In genomic region chr7:142559651-142560175, GRCm38 (mm10) we compare ENCODE assay signal across 15 mouse cellular contexts. TPM values are rescaled to one million over a fixed set of nuclear protein-coding genes. Genes with fewer than 3 reads are reported as not detected.
DNase-seq lines count a peak whose midpoint lies in the region; ATAC-seq lines count a peak whose summit lies in the region.
"Had no signal": no experiment of that assay in that cellular context is flagged by ENCODE, and none has a peak within 500 bp of the region (broad histone marks: within the 10 kb centered on the region; RNA-seq: fewer than 3 reads in every experiment).

No protein-coding gene starts in this region.

- no peak overlapping the region for H3K4me2 ChIP-seq in hindbrain, embryonic 16.5 days (ENCODE audit: low read length)
- no peak overlapping the region for H3K4me2 ChIP-seq in embryonic facial prominence, embryonic 11.5 days (ENCODE audit: low read depth, low read length)
- no peak overlapping the region for H3K4me2 ChIP-seq in liver, embryonic 16.5 days (ENCODE audit: low read depth, low read length)
- H3K4me2 ChIP-seq: heart, embryonic 15.5 days; hindbrain, embryonic 15.5 days; kidney, embryonic 15.5 days; lung, embryonic 15.5 days had no signal

- no peak overlapping the region for H3K4me3 ChIP-seq in hindbrain, embryonic 10.5 days
- no peak overlapping the region for H3K4me3 ChIP-seq in hindbrain, embryonic 16.5 days (ENCODE audit: low read length)
- no peak overlapping the region for H3K4me3 ChIP-seq in embryonic facial prominence, embryonic 11.5 days (ENCODE audit: low read depth, low read length)
- H3K4me3 ChIP-seq in liver, embryonic 16.5 days (ENCODE audit: low read depth, low read length) = no peak overlapping the region
- H3K4me3 ChIP-seq: heart, embryonic 15.5 days; hindbrain, embryonic 15.5 days; kidney, embryonic 15.5 days; layer of hippocampus, adult 2 months; lung, embryonic 15.5 days had no signal

- WGBS in hindbrain, embryonic 10.5 days = 62% methylated on average over 5 of the region's 5 CpGs
- 77% methylated on average over 5 of the region's 5 CpGs for WGBS in hindbrain, embryonic 16.5 days
- WGBS in embryonic facial prominence, embryonic 11.5 days = 9% methylated on average over 5 of the region's 5 CpGs
- 62% methylated on average over 5 of the region's 5 CpGs for WGBS in liver, embryonic 16.5 days (ENCODE audit: insufficient replicate concordance)

- H3K9me3 ChIP-seq in hindbrain, embryonic 10.5 days = no peaks in the 10 kb centered on the region
- no peaks in the 10 kb centered on the region for H3K9me3 ChIP-seq in hindbrain, embryonic 16.5 days (ENCODE audit: control insufficient read depth, low read length)
- no peaks in the 10 kb centered on the region for H3K9me3 ChIP-seq in embryonic facial prominence, embryonic 11.5 days (replicated peaks; ENCODE audit: control insufficient read depth, low read length)
- H3K9me3 ChIP-seq in liver, embryonic 16.5 days (replicated peaks; ENCODE audit: control insufficient read depth, low read length) = no peaks in the 10 kb centered on the region
- H3K9me3 ChIP-seq: heart, embryonic 15.5 days; hindbrain, embryonic 15.5 days; kidney, embryonic 15.5 days; lung, embryonic 15.5 days had no signal

- H3K27ac ChIP-seq in hindbrain, embryonic 10.5 days = peak overlapping the region; percentile 41
- H3K27ac ChIP-seq in hindbrain, embryonic 16.5 days (ENCODE audit: low read depth, low read length) = no peak overlapping the region
- H3K27ac ChIP-seq in embryonic facial prominence, embryonic 11.5 days (replicated peaks; ENCODE audit: low read depth, low read length) = peak overlapping the region; percentile 73
- 0 out of 2 replicates have a peak overlapping the region, but pooled peaks have one; percentile 29 for H3K27ac ChIP-seq in liver, embryonic 16.5 days (ENCODE audit: low read length)
- H3K27ac ChIP-seq: hindbrain, embryonic 15.5 days; layer of hippocampus, adult 2 months; lung, embryonic 15.5 days had no signal

- H3K27me3 ChIP-seq in hindbrain, embryonic 10.5 days (ENCODE audit: insufficient read depth, poor library complexity, severe bottlenecking) = peaks cover 10% of the 10 kb centered on the region; the same call in 1 of the 2 replicates
- H3K27me3 ChIP-seq in hindbrain, embryonic 16.5 days (replicated peaks; ENCODE audit: control insufficient read depth, insufficient read depth, low read length) = no peaks in the 10 kb centered on the region
- no peaks in the 10 kb centered on the region for H3K27me3 ChIP-seq in embryonic facial prominence, embryonic 11.5 days (ENCODE audit: control insufficient read depth, insufficient read depth, low read length)
- no peaks in the 10 kb centered on the region for H3K27me3 ChIP-seq in liver, embryonic 16.5 days (ENCODE audit: control insufficient read depth, insufficient read depth, low read depth, low read length)
- H3K27me3 ChIP-seq: heart, embryonic 15.5 days; hindbrain, embryonic 15.5 days; kidney, embryonic 15.5 days; lung, embryonic 15.5 days had no signal

- no peak for ATAC-seq in hindbrain, embryonic 16.5 days
- ATAC-seq in embryonic facial prominence, embryonic 11.5 days (replicated peaks; ENCODE audit: insufficient number of reproducible peaks, low FRiP score, low TSS enrichment, low read depth) = 0 out of 2 replicates have a peak, but pooled peaks have one; percentile 45
- ATAC-seq in liver, embryonic 16.5 days (ENCODE audit: low read depth) = no peak
- ATAC-seq: forebrain, embryonic 16.5 days had no signal

- peaks cover 85% of the 10 kb centered on the region for H3K4me1 ChIP-seq in hindbrain, embryonic 10.5 days (replicated peaks)
- no peaks in the 10 kb centered on the region; the same call in 1 of the 2 replicates for H3K4me1 ChIP-seq in hindbrain, embryonic 16.5 days (ENCODE audit: control insufficient read depth, insufficient read depth, low read depth, low read length)
- peaks cover 28% of the 10 kb centered on the region for H3K4me1 ChIP-seq in embryonic facial prominence, embryonic 11.5 days (ENCODE audit: control insufficient read depth, insufficient read depth, low read length)
- H3K4me1 ChIP-seq in liver, embryonic 16.5 days (ENCODE audit: control insufficient read depth, low read depth, low read length) = peaks cover 8% of the 10 kb centered on the region

- H3K9ac ChIP-seq in hindbrain, embryonic 16.5 days (ENCODE audit: low read depth, low read length) = no peak overlapping the region
- H3K9ac ChIP-seq in embryonic facial prominence, embryonic 11.5 days (replicated peaks; ENCODE audit: low read length) = no peak overlapping the region
- no peak overlapping the region for H3K9ac ChIP-seq in liver, embryonic 16.5 days (ENCODE audit: low read depth, low read length)
- H3K9ac ChIP-seq: heart, embryonic 15.5 days; hindbrain, embryonic 15.5 days; kidney, embryonic 15.5 days; lung, embryonic 15.5 days had no signal

- no peak for DNase-seq in hindbrain, embryonic 10.5 days (ENCODE audit: low spot score)
- peak; percentile 88 for DNase-seq in embryonic facial prominence, embryonic 11.5 days (ENCODE audit: low spot score)
- peak; percentile 97 for DNase-seq in forelimb bud, embryonic 11.5 days (ENCODE audit: low read depth, low spot score)
- no peak for DNase-seq in thymus, postnatal 25 days
- DNase-seq in yolk sac, embryonic 10.5 days (ENCODE audit: low spot score) = no peak
- DNase-seq: cerebellum, adult 18-20 months; gastrocnemius, postnatal 14 days had no signal

- no peaks in the 10 kb centered on the region for H3K36me3 ChIP-seq in hindbrain, embryonic 10.5 days
- no peaks in the 10 kb centered on the region for H3K36me3 ChIP-seq in hindbrain, embryonic 16.5 days (ENCODE audit: control insufficient read depth, insufficient read depth, low read length)
- no peaks in the 10 kb centered on the region for H3K36me3 ChIP-seq in embryonic facial prominence, embryonic 11.5 days (replicated peaks; ENCODE audit: control insufficient read depth, insufficient read depth, low read depth, low read length)
- no peaks in the 10 kb centered on the region for H3K36me3 ChIP-seq in liver, embryonic 16.5 days (ENCODE audit: control insufficient read depth, insufficient read depth)
- H3K36me3 ChIP-seq: heart, embryonic 15.5 days; hindbrain, embryonic 15.5 days; kidney, embryonic 15.5 days; lung, embryonic 15.5 days had no signal

RNA-seq across cellular contexts. Expression of gene Mrpl23, which starts 27.2 kb away (rescaled TPM):
- polyA plus RNA-seq in hindbrain, embryonic 10.5 days (2016; fragmentation: Nextera tagmentation; extraction: Ambion mirVana) = 17.7 and 19.7 TPM in 2 replicates
- polyA plus RNA-seq in hindbrain, embryonic 16.5 days (2015; fragmentation: Nextera tagmentation; extraction: Ambion mirVana) = 22.3 and 26.2 TPM in 2 replicates
- polyA plus RNA-seq in embryonic facial prominence, embryonic 11.5 days (2014; fragmentation: Nextera tagmentation; extraction: Ambion mirVana) = 16.4 and 17.2 TPM in 2 replicates
- polyA plus RNA-seq in liver, embryonic 16.5 days (2015; fragmentation: Nextera tagmentation; extraction: Ambion mirVana) = 10.9 and 11.4 TPM in 2 replicates

Comparison
In these comparisons a context has a peak if more than half of its experiments do, and no peak if none do; other contexts are left out.
1. DNase-seq: peak in embryonic facial prominence, embryonic 11.5 days (single experiment) and forelimb bud, embryonic 11.5 days (single experiment); none in hindbrain, embryonic 10.5 days (single experiment), thymus, postnatal 25 days (single experiment) and yolk sac, embryonic 10.5 days (single experiment).